Mouse (Mus musculus) testis, adult 2 months (tissue): Measurements from ENCODE around the gene Elovl3. TPM values are rescaled to one million over a fixed set of nuclear protein-coding genes. Genes with fewer than 3 reads are reported as not detected.

Source experiments
- H3K27ac ChIP-seq: fragments of 200-500 bp; 2 replicates; pipeline ENCODE4 v1.5.1; 2012; ENCODE audit warnings: low read depth, low read length; ENCODE audit not compliant: control insufficient read depth, insufficient read depth
- H3K27me3 ChIP-seq: fragments of 200-500 bp; 2 replicates; pipeline ENCODE4 v1.6.1; 2012; ENCODE audit warnings: mild to moderate bottlenecking, low read length, moderate library complexity; ENCODE audit not compliant: control insufficient read depth, insufficient read depth
- H3K36me3 ChIP-seq: fragments of 200-500 bp; 2 replicates; pipeline ENCODE4 v1.6.1; 2012; ENCODE audit warnings: mild to moderate bottlenecking, low read length; ENCODE audit not compliant: control insufficient read depth, insufficient read depth
- H3K4me1 ChIP-seq: fragments of 200-500 bp; 2 replicates; pipeline ENCODE4 v1.6.1; 2012; ENCODE audit warnings: low read length; ENCODE audit not compliant: control insufficient read depth, insufficient read depth
- H3K4me3 ChIP-seq: fragments of 200-500 bp; 2 replicates; pipeline ENCODE4 v1.5.1; 2012; ENCODE audit warnings: low read depth, mild to moderate bottlenecking, low read length, moderate library complexity, mixed read lengths; ENCODE audit not compliant: control insufficient read depth
- CTCF ChIP-seq: fragments of 200-500 bp; IDR thresholded peaks from 2 replicates; pipeline ENCODE4 v1.5.1; 2012; ENCODE audit warnings: low read depth, mild to moderate bottlenecking, inconsistent platforms, low read length, moderate library complexity; ENCODE audit not compliant: control insufficient read depth, insufficient read depth, insufficient replicate concordance
- POLR2A ChIP-seq: fragments of 200-500 bp; IDR thresholded peaks from 2 replicates; pipeline ENCODE4 v1.6.1; 2012; ENCODE audit warnings: low read depth, mild to moderate bottlenecking, inconsistent platforms, low read length, moderate library complexity; ENCODE audit not compliant: control insufficient read depth
- polyA plus RNA-seq: library from polyadenylated mRNA; depleted of rRNA; stranded (reverse); fragments of >200 nt; gene quantifications from 2 replicates; pipeline ENCODE4 v1.2.3, GENCODE M21; 2012

Gene Elovl3
- polyA plus RNA-seq, 1 experiment = 0.49 TPM

DNA sequence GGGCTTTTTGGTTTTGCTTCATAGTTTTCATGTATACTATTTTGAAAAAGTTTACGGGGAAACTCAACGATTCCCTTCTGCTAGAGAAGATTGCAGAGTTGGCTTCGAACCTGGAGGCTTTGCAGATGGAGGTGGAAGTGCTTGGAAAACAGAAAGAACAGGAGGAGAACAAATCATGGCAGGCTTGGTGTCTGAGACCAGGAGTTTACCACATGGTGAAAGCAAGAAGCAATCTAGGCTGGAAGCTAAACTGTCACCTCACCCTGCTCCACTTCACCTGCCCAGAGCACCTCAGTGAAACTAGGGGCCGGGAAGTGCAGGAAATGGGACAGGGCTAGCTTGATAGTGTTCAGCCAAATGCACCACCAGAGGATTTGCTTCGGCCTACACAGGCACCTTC lies 35.3 kb upstream of the Elovl3 start:
- Histone ChIP-seq H3K27me3 (no peaks in the 10 kb centered on the region), H3K4me3 (no peak overlapping the region), H3K4me1 (no peaks in the 10 kb centered on the region), H3K27ac (no peak overlapping the region), H3K36me3 (no peaks in the 10 kb centered on the region)
- TF ChIP-seq POLR2A = no peak
- no peak for TF ChIP-seq CTCF

DNA sequence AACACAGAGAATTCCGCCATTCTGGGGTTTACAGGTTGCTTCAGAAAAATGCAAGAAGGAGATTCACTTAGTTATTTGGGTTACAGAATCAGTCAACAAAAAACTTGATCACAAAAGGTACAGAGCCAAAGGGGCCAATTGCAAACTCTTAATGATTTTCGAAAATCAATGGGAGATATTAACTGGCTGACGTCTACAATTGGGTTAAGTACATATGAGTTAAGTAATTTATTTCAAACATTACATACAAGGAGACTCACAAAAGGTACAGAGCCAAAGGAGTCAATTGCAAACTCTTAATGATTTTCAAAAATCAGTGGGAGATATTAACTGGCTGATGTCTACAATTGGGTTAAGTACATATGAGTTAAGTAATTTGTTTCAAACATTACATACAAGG lies 32.1 kb upstream of the Elovl3 start:
- Histone ChIP-seq H3K27me3 (no peaks in the 10 kb centered on the region), H3K27ac (no peak overlapping the region), H3K4me3 (no peak overlapping the region), H3K36me3 (no peaks in the 10 kb centered on the region), H3K4me1 (no peaks in the 10 kb centered on the region)
- no peak for TF ChIP-seq CTCF

DNA sequence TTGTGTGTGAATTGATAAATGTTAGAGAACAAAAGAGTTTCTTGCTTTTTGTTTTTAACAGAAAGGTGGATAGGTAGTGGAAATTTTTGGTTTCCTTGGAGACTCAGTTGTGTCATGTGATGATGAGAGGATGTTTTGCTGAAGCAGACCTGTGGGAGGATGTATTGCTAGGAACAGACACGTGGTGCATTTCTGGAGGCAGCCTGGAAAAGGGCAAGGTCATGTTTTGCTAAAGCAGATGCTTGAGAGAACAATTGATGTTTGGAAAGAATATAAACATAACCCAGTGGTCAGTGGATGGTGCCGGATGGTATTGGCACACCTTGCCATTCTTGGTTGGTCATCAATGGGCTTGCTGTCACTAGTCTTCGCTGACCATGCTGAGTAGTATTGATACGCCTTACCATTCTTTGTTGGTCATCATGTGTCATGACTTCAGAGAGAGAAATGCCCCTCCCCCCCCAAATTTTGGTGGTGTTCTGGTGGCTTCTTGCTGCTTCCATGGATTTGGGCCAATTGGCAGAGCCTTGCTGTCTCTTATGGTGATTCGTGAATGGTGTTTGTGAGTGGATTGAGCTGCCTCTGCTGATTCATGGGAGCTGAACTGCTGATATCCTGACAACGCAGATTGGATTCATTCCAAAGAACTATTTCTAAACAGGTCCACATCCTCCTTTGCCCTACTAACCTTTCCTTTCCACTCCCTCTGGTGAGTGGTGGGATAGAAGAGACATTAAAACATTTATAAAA lies 28.1 kb upstream of the Elovl3 start:
- no peaks in the 10 kb centered on the region for H3K27me3 ChIP-seq
- H3K4me1 ChIP-seq = no peaks in the 10 kb centered on the region
- no peak overlapping the region for H3K27ac ChIP-seq
- H3K36me3 ChIP-seq = no peaks in the 10 kb centered on the region
- TF ChIP-seq CTCF = no peak
- TF ChIP-seq POLR2A = no peak
- H3K4me3 ChIP-seq = no peak overlapping the region

DNA sequence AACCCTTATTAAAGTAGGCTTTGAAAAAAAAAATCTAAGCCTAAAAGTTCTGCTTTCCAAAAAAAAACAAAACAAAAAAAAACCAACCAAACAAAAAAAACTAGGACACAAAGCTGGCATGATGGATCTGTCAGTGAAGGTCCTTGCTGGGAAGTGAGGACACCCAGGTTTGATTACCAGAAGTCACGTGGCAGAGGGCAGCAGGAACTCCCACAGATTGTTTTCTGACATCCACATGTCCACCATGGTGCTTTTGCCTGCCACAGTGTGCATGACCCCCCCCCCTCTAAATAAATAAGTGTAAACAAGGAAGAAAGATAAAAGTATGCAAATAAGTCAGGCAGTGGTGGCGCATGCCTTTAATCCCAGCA lies 27.5 kb upstream of the Elovl3 start:
- H3K27ac ChIP-seq = no peak overlapping the region
- H3K36me3 ChIP-seq = no peaks in the 10 kb centered on the region
- no peaks in the 10 kb centered on the region for H3K4me1 ChIP-seq
- TF ChIP-seq POLR2A = no peak
- no peak overlapping the region for H3K4me3 ChIP-seq
- H3K27me3 ChIP-seq = no peaks in the 10 kb centered on the region

DNA sequence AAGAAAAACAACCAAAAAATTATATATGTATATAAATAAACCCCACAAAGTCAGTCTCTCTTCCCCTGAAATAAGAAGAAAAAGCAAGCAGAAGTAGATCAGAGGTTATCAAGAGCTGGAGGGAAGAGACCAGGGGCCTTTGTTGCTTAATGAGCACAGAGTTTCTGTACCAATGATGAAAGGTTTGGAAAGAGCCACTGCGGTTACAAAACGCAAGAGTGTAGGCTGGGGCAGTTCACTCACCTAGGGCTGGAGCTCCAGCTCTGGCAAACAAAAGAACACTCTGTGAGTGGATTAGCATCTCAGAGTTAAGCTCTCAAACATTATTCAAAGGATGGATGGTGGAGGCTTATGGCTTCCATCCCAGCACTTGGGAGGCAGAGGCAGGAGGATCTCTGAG lies 21.5 kb upstream of the Elovl3 start:
- Histone ChIP-seq H3K27ac (no peak overlapping the region), H3K4me3 (no peak overlapping the region), H3K36me3 (no peaks in the 10 kb centered on the region), H3K4me1 (no peaks in the 10 kb centered on the region), H3K27me3 (no peaks in the 10 kb centered on the region)
- TF ChIP-seq POLR2A = no peak
- no peak for TF ChIP-seq CTCF

DNA sequence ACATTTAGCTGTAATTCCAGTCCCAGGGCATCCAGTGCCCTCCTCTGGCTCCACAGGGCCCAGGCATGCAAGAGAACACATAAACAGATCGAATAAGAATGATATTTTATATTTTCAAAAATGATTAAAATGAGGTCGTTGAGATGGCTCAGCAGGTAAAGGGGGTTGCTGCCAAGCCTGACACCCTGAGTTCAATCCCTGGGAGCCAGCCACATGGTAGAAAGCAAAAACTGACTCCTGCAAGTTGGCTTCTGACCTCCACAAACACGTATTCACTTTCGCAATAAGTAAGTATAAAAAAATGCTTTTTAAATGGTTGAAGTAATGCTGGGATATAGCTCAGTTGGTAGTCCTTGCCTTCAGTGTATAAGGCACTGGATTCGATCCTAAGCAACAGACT lies 20.9 kb upstream of the Elovl3 start:
- Histone ChIP-seq H3K4me3 (no peak overlapping the region), H3K27me3 (no peaks in the 10 kb centered on the region), H3K27ac (no peak overlapping the region), H3K36me3 (no peaks in the 10 kb centered on the region), H3K4me1 (no peaks in the 10 kb centered on the region)
- TF ChIP-seq CTCF (no peak), POLR2A (no peak)

DNA sequence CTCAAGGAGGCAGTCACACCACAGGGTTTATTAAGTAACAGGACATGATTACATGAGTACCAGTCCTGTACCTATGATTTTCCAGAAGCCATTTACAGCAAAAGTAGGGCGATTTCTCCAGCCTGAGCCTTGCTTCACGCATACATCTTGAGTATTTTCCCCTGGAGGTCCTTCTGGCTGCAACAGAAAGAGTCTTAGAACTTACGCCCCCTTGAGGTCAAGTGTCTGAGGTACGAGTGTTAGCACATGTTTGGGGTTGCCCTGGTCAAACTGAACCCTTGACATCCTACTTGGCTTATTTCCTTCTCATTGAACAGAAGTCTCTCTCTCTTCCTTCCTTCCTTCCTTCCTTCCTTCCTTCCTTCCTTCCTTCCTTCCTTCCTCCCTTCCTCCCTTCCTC lies 17.1 kb upstream of the Elovl3 start:
- H3K36me3 ChIP-seq = no peaks in the 10 kb centered on the region
- no peak for TF ChIP-seq CTCF
- TF ChIP-seq POLR2A = no peak
- H3K27me3 ChIP-seq = no peaks in the 10 kb centered on the region
- H3K27ac ChIP-seq = no peak overlapping the region
- no peak overlapping the region for H3K4me3 ChIP-seq
- H3K4me1 ChIP-seq = no peaks in the 10 kb centered on the region

DNA sequence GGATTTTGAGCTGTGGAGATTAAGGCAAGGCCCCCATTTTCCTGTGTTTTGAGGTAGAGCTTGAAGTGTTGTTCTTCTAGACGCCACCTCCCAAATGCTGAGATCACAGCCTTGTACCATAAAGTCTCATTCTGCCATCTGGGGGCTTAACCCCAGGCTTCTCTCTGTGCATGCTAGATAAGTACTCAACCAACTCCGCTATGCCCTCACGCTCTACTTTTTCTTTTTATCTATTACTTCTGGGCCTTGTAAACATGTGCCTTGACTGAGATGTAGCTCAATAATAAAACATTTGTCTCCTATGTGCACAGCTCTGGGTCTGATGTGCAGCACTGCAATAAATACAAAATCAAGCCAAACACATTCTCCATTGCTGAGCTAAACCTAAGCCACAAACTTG lies 12.2 kb upstream of the Elovl3 start:
- Histone ChIP-seq H3K36me3 (no peaks in the 10 kb centered on the region), H3K27me3 (no peaks in the 10 kb centered on the region), H3K4me1 (no peaks in the 10 kb centered on the region), H3K4me3 (no peak overlapping the region), H3K27ac (no peak overlapping the region)
- no peak for TF ChIP-seq CTCF
- no peak for TF ChIP-seq POLR2A
